ENCODE assay signal across 17 mouse cellular contexts in genomic region chr2:166157767-166158561, GRCm38 (mm10). TPM values are rescaled to one million over a fixed set of nuclear protein-coding genes. Genes with fewer than 3 reads are reported as not detected.
DNase-seq lines count a peak whose midpoint lies in the region; ATAC-seq and TF ChIP-seq lines count a peak whose summit lies in the region.
"Had no signal": no experiment of that assay in that cellular context is flagged by ENCODE, and none has a peak within 500 bp of the region (broad histone marks: within the 10 kb centered on the region; RNA-seq: fewer than 3 reads in every experiment).

No protein-coding gene starts in this region.

- peak overlapping the region; percentile 72 for H3K27ac ChIP-seq in forebrain, embryonic 10.5 days
- H3K27ac ChIP-seq in forebrain, postnatal 0 days (ENCODE audit: low read depth, low read length), result no peak overlapping the region
- peak overlapping the region; percentile 60 for H3K27ac ChIP-seq in embryonic facial prominence, embryonic 11.5 days (replicated peaks; ENCODE audit: low read depth, low read length)
- peak overlapping the region; percentile 100 for H3K27ac ChIP-seq in limb, embryonic 10.5 days
- peak overlapping the region; percentile 42; the same call in 1 of the 2 replicates for H3K27ac ChIP-seq in stomach, embryonic 16.5 days (ENCODE audit: low read length)
- H3K27ac ChIP-seq: neural tube, embryonic 15.5 days had no signal

- no peak for DNase-seq in forebrain, embryonic 10.5 days (ENCODE audit: extremely low spot score, low spot score)
- no peak for DNase-seq in forebrain, postnatal 0 days
- DNase-seq in embryonic facial prominence, embryonic 11.5 days (ENCODE audit: low spot score), result peak; percentile 63
- peak; percentile 81 for DNase-seq in limb, embryonic 10.5 days (ENCODE audit: low spot score)
- DNase-seq in right cerebral cortex, adult 18-20 months, result no peak
- no peak for DNase-seq in thymus, adult 18-20 months
- DNase-seq in cerebellum, postnatal 36 days, result no peak
- DNase-seq: adrenal gland, adult 8-10 months; cerebellum, adult 18-20 months; gastrocnemius, postnatal 10 days; heart, postnatal 4 days; kidney, postnatal 36 days had no signal

- no peak overlapping the region for H3K9ac ChIP-seq in forebrain, postnatal 0 days
- no peak overlapping the region; the same call in none of the 2 replicates for H3K9ac ChIP-seq in embryonic facial prominence, embryonic 11.5 days (replicated peaks; ENCODE audit: low read length)
- no peak overlapping the region for H3K9ac ChIP-seq in stomach, embryonic 16.5 days (ENCODE audit: low read length)
- H3K9ac ChIP-seq: neural tube, embryonic 15.5 days had no signal

- no peak for TF ChIP-seq CTCF in forebrain, postnatal 0 days (IDR thresholded peaks at IDR 0.05; ENCODE audit: low read depth)

- no peaks in the 10 kb centered on the region for H3K36me3 ChIP-seq in forebrain, embryonic 10.5 days (replicated peaks)
- no peaks in the 10 kb centered on the region for H3K36me3 ChIP-seq in forebrain, postnatal 0 days (ENCODE audit: insufficient read depth)
- H3K36me3 ChIP-seq in embryonic facial prominence, embryonic 11.5 days (replicated peaks; ENCODE audit: control insufficient read depth, insufficient read depth, low read depth, low read length), result no peaks in the 10 kb centered on the region
- H3K36me3 ChIP-seq in limb, embryonic 10.5 days, result no peaks in the 10 kb centered on the region
- no peaks in the 10 kb centered on the region for H3K36me3 ChIP-seq in stomach, embryonic 16.5 days (ENCODE audit: control insufficient read depth, insufficient read depth, low read length)
- H3K36me3 ChIP-seq: neural tube, embryonic 15.5 days had no signal

- H3K4me1 ChIP-seq in forebrain, embryonic 10.5 days, result peaks cover 58% of the 10 kb centered on the region
- H3K4me1 ChIP-seq in forebrain, postnatal 0 days (ENCODE audit: insufficient read depth), result peaks cover 14% of the 10 kb centered on the region; the same call in 1 of the 2 replicates
- no peaks in the 10 kb centered on the region; the same call in 1 of the 2 replicates for H3K4me1 ChIP-seq in embryonic facial prominence, embryonic 11.5 days (ENCODE audit: control insufficient read depth, insufficient read depth, low read length)
- peaks cover 66% of the 10 kb centered on the region for H3K4me1 ChIP-seq in limb, embryonic 10.5 days
- H3K4me1 ChIP-seq in stomach, embryonic 16.5 days (ENCODE audit: control insufficient read depth, insufficient read depth, low read length), result peaks cover 28% of the 10 kb centered on the region

- 73% methylated on average over 12 of the region's 12 CpGs for WGBS in forebrain, embryonic 10.5 days
- 79% methylated on average over 12 of the region's 12 CpGs for WGBS in forebrain, postnatal 0 days
- 50% methylated on average over 12 of the region's 12 CpGs for WGBS in embryonic facial prominence, embryonic 11.5 days
- WGBS in limb, embryonic 10.5 days, result 30% methylated on average over 12 of the region's 12 CpGs
- 70% methylated on average over 12 of the region's 12 CpGs for WGBS in stomach, embryonic 16.5 days

- H3K4me2 ChIP-seq in forebrain, postnatal 0 days (ENCODE audit: low read depth), result no peak overlapping the region
- no peak overlapping the region for H3K4me2 ChIP-seq in embryonic facial prominence, embryonic 11.5 days (ENCODE audit: low read depth, low read length)
- no peak overlapping the region for H3K4me2 ChIP-seq in stomach, embryonic 16.5 days (ENCODE audit: low read depth, low read length)
- H3K4me2 ChIP-seq: midbrain, embryonic 11.5 days; neural tube, embryonic 15.5 days had no signal

- ATAC-seq in forebrain, postnatal 0 days, result no peak
- ATAC-seq in embryonic facial prominence, embryonic 11.5 days (replicated peaks; ENCODE audit: insufficient number of reproducible peaks, low FRiP score, low TSS enrichment, low read depth), result no peak
- ATAC-seq in stomach, embryonic 16.5 days (ENCODE audit: insufficient read depth, low FRiP score), result no peak
- ATAC-seq: inflammation-experienced regulatory T-cells, adult 6 months had no signal

- peaks cover 36% of the 10 kb centered on the region for H3K27me3 ChIP-seq in forebrain, embryonic 10.5 days (ENCODE audit: poor library complexity, severe bottlenecking)
- H3K27me3 ChIP-seq in forebrain, postnatal 0 days (ENCODE audit: insufficient read depth, low read length), result peaks cover 7% of the 10 kb centered on the region
- H3K27me3 ChIP-seq in embryonic facial prominence, embryonic 11.5 days (ENCODE audit: control insufficient read depth, insufficient read depth, low read length), result no peaks in the 10 kb centered on the region
- H3K27me3 ChIP-seq in limb, embryonic 10.5 days (ENCODE audit: low read depth, poor library complexity, severe bottlenecking), result no peaks in the 10 kb centered on the region
- no peaks in the 10 kb centered on the region for H3K27me3 ChIP-seq in stomach, embryonic 16.5 days (ENCODE audit: control insufficient read depth, insufficient read depth, low read length)
- H3K27me3 ChIP-seq: neural tube, embryonic 15.5 days had no signal

- H3K4me3 ChIP-seq in forebrain, embryonic 10.5 days, result no peak overlapping the region
- H3K4me3 ChIP-seq in forebrain, postnatal 0 days (ENCODE audit: low read depth, low read length), result no peak overlapping the region
- no peak overlapping the region for H3K4me3 ChIP-seq in embryonic facial prominence, embryonic 11.5 days (ENCODE audit: low read depth, low read length)
- H3K4me3 ChIP-seq in limb, embryonic 10.5 days, result peak overlapping the region; percentile 32
- H3K4me3 ChIP-seq in stomach, embryonic 16.5 days (replicated peaks; ENCODE audit: low read length), result no peak overlapping the region
- H3K4me3 ChIP-seq: neural tube, embryonic 15.5 days had no signal

- H3K9me3 ChIP-seq in forebrain, embryonic 10.5 days, result no peaks in the 10 kb centered on the region; the same call in 1 of the 2 replicates
- no peaks in the 10 kb centered on the region for H3K9me3 ChIP-seq in forebrain, postnatal 0 days (ENCODE audit: low read length)
- no peaks in the 10 kb centered on the region for H3K9me3 ChIP-seq in embryonic facial prominence, embryonic 11.5 days (replicated peaks; ENCODE audit: control insufficient read depth, low read length)
- H3K9me3 ChIP-seq in limb, embryonic 10.5 days (replicated peaks), result no peaks in the 10 kb centered on the region
- no peaks in the 10 kb centered on the region for H3K9me3 ChIP-seq in stomach, embryonic 16.5 days (replicated peaks; ENCODE audit: control insufficient read depth, low read length)
- H3K9me3 ChIP-seq: neural tube, embryonic 15.5 days had no signal

RNA-seq across cellular contexts. Expression of gene Sulf2, which starts 2.5 kb away (rescaled TPM):
- 71.1 and 73.6 TPM in 2 replicates for polyA plus RNA-seq in forebrain, embryonic 10.5 days (2016; fragmentation: Nextera tagmentation; extraction: Ambion mirVana)
- total RNA-seq in forebrain, postnatal 0 days (2014; rRNA removed), result 65.6 and 95.6 TPM in 2 replicates
- polyA plus RNA-seq in forebrain, postnatal 0 days (2015; fragmentation: Nextera tagmentation; extraction: Ambion mirVana), result 54.4 and 67.5 TPM in 2 replicates
- polyA plus RNA-seq in embryonic facial prominence, embryonic 11.5 days (2014; fragmentation: Nextera tagmentation; extraction: Ambion mirVana), result 166 and 168 TPM in 2 replicates
- polyA plus RNA-seq in limb, embryonic 10.5 days (2016; fragmentation: Nextera tagmentation; extraction: Ambion mirVana), result 157 and 188 TPM in 2 replicates
- polyA plus RNA-seq in stomach, embryonic 16.5 days (2015; fragmentation: Nextera tagmentation; extraction: Ambion mirVana), result 119 and 124 TPM in 2 replicates
- total RNA-seq: CH12.LX had no signal

Comparison
In these comparisons a context has a peak if more than half of its experiments do, and no peak if none do; other contexts are left out.
1. DNase-seq: peak in embryonic facial prominence, embryonic 11.5 days (single experiment) and limb, embryonic 10.5 days (single experiment); none in forebrain, embryonic 10.5 days (single experiment), forebrain, postnatal 0 days (single experiment), right cerebral cortex, adult 18-20 months (single experiment), thymus, adult 18-20 months (0 of 2) and cerebellum, postnatal 36 days (0 of 2).